In the genomic region with DNA sequence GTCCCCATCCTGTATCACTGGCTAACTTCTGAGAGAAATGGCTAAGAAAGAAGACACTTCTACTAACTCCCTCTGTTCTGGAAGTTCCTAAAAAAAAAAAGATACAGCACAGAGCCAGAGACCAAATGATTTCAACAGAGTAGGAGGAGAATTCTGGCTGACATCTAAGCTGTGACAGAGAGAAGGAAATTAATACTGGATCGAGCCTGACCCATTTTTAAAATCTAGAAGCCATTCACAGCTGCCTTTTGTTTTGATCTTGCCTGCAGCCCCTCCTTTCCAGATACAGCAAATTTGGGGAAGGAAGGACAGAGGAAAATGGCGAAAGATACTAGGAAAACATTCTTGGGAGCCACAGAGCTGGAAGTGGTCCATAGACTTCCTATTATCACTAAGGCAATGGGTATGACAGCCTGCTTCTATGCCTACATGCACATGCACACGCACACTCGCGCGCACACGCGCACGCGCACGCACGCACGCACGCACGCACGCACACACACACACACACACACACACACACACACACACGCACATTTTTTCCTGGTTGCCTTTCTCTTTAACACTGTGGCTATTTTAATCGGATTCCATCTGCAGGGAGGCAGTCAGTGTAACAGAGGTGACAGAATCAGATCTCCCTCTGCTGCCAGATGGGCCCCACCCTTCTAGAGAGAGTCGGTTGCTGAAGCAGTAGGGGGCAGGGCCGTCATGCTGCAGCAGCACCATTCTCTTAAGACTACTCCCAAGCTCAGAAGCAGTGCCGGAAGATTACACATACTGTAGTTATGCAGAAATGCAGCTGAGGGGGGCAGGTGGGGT, we compare ENCODE assay signal across 8 mouse cellular contexts. TPM values are rescaled to one million over a fixed set of nuclear protein-coding genes. Genes with fewer than 3 reads are reported as not detected.
DNase-seq lines count a peak whose midpoint lies in the region; ATAC-seq lines count a peak whose summit lies in the region.

No protein-coding gene starts in this region.

- peaks cover 56% of the 10 kb centered on the region for H3K4me1 ChIP-seq in brown adipose tissue, adult 24 weeks (ENCODE audit: control insufficient read depth, insufficient read depth, insufficient read length, low read length)
- H3K4me1 ChIP-seq in hindbrain, embryonic 10.5 days (replicated peaks): peaks cover 85% of the 10 kb centered on the region
- peaks cover 56% of the 10 kb centered on the region for H3K4me1 ChIP-seq in stomach, embryonic 14.5 days (ENCODE audit: control insufficient read depth, insufficient read depth, low read length)

- peak overlapping the region; percentile 81 for H3K27ac ChIP-seq in brown adipose tissue, adult 24 weeks (replicated peaks; ENCODE audit: low read depth, low read length)
- peak overlapping the region; percentile 80 for H3K27ac ChIP-seq in hindbrain, embryonic 10.5 days
- peak overlapping the region; percentile 39; the same call in 1 of the 2 replicates for H3K27ac ChIP-seq in stomach, embryonic 14.5 days (ENCODE audit: low read length)

- DNase-seq in adrenal gland, adult 2 months: peak; percentile 63
- DNase-seq in adrenal gland, adult 8-10 months: no peak
- DNase-seq in hindbrain, embryonic 10.5 days (ENCODE audit: low spot score): no peak
- DNase-seq in left cerebral cortex, postnatal 14 days (ENCODE audit: low spot score in 2 of 2): peak; percentile 75 to 89

- WGBS in hindbrain, embryonic 10.5 days: 67% methylated on average over 21 of the region's 21 CpGs
- 58% methylated on average over 21 of the region's 21 CpGs for WGBS in stomach, embryonic 14.5 days

- H3K9me3 ChIP-seq in hindbrain, embryonic 10.5 days: no peaks in the 10 kb centered on the region
- H3K9me3 ChIP-seq in stomach, embryonic 14.5 days (ENCODE audit: control insufficient read depth, low read depth, low read length): no peaks in the 10 kb centered on the region

- H3K36me3 ChIP-seq in hindbrain, embryonic 10.5 days: peaks cover 9% of the 10 kb centered on the region
- H3K36me3 ChIP-seq in stomach, embryonic 14.5 days (ENCODE audit: control insufficient read depth, insufficient read depth, low read length): no peaks in the 10 kb centered on the region

- peaks cover 9% of the 10 kb centered on the region; the same call in 1 of the 2 replicates for H3K27me3 ChIP-seq in hindbrain, embryonic 10.5 days (ENCODE audit: insufficient read depth, poor library complexity, severe bottlenecking)
- H3K27me3 ChIP-seq in stomach, embryonic 14.5 days (ENCODE audit: control insufficient read depth, insufficient read depth, low read length): no peaks in the 10 kb centered on the region

- peak overlapping the region; percentile 86 for H3K4me3 ChIP-seq in brown adipose tissue, adult 24 weeks (ENCODE audit: insufficient read depth, low read depth, low read length)
- H3K4me3 ChIP-seq in hindbrain, embryonic 10.5 days: peak overlapping the region; percentile 95
- peak overlapping the region; percentile 17 for H3K4me3 ChIP-seq in stomach, embryonic 14.5 days (ENCODE audit: low read depth, low read length)

- H3K9ac ChIP-seq in stomach, embryonic 14.5 days (replicated peaks; ENCODE audit: low read depth, low read length): no peak overlapping the region

- ATAC-seq in frontal cortex, adult (ENCODE audit: low TSS enrichment): peak; percentile 21
- peak; percentile 55 for ATAC-seq in megakaryocyte progenitor cell, adult 5-6 weeks (replicated peaks; ENCODE audit: poor library complexity)
- ATAC-seq in stomach, embryonic 14.5 days (ENCODE audit: insufficient number of reproducible peaks, insufficient read depth, low FRiP score, low read depth): peak; percentile 21; the same call in 1 of the 2 replicates

- intact Hi-C loops in left cerebral cortex, postnatal 14 days (cut with DNase I): loop anchor here (5.0 to 10.0 kb wide), 3 partner anchors 39 to 246 kb away; no protein-coding TSS in a partner anchor

- H3K4me2 ChIP-seq in stomach, embryonic 14.5 days (replicated peaks; ENCODE audit: low read depth, low read length): peak overlapping the region; percentile 91

RNA-seq across cellular contexts. Expression of gene Cry2, which starts 2.9 kb away (rescaled TPM):
- total RNA-seq in adrenal gland, adult 2 months (2021): 10 to 100 TPM; 32.9 to 45.1 TPM
- 27.6 and 53.8 TPM in 2 replicates for polyA plus RNA-seq in adrenal gland, adult 2 months (2012; rRNA removed)
- total RNA-seq in adrenal gland, adult 8-10 months (2022): 10 to 100 TPM; 44.0 to 57.9 (median 47.5) TPM
- 11.7 and 14.6 TPM in 2 replicates for polyA plus RNA-seq in brown adipose tissue, adult 24 weeks (2012; ENCODE audit: insufficient read depth, insufficient read length, missing spikeins)
- 26.0 and 31.7 TPM in 2 replicates for polyA plus RNA-seq in hindbrain, embryonic 10.5 days (2016; fragmentation: Nextera tagmentation; extraction: Ambion mirVana)
- total RNA-seq in left cerebral cortex, postnatal 14 days (2021): 100 to 1,000 TPM; 109 to 116 TPM
- 9.0 and 10.1 TPM in 2 replicates for total RNA-seq in megakaryocyte progenitor cell, adult 5-6 weeks (2015)
- total RNA-seq in megakaryocyte progenitor cell, adult 5-6 weeks (2017): 7.4 and 10.9 TPM in 2 replicates
- 24.2 and 25.7 TPM in 2 replicates for polyA plus RNA-seq in stomach, embryonic 14.5 days (2014; fragmentation: Nextera tagmentation; extraction: Ambion mirVana)

RNA-seq across cellular contexts. Expression of gene Slc35c1, which starts 29.4 kb away (rescaled TPM):
- total RNA-seq in adrenal gland, adult 2 months (2021): 10 to 100 TPM; 14.3 to 23.2 TPM
- polyA plus RNA-seq in adrenal gland, adult 2 months (2012; rRNA removed): 50.9 and 98.4 TPM in 2 replicates
- total RNA-seq in adrenal gland, adult 8-10 months (2022): 10 to 100 TPM; 15.7 to 24.0 (median 19.6) TPM
- 2.9 and 5.5 TPM in 2 replicates for polyA plus RNA-seq in brown adipose tissue, adult 24 weeks (2012; ENCODE audit: insufficient read depth, insufficient read length, missing spikeins)
- 13.8 and 14.0 TPM in 2 replicates for polyA plus RNA-seq in hindbrain, embryonic 10.5 days (2016; fragmentation: Nextera tagmentation; extraction: Ambion mirVana)
- 10 to 100 TPM; 20.5 to 22.1 TPM for total RNA-seq in left cerebral cortex, postnatal 14 days (2021)
- total RNA-seq in megakaryocyte progenitor cell, adult 5-6 weeks (2015): 62.3 and 76.4 TPM in 2 replicates
- 16.5 and 19.3 TPM in 2 replicates for total RNA-seq in megakaryocyte progenitor cell, adult 5-6 weeks (2017)
- 19.2 and 21.7 TPM in 2 replicates for polyA plus RNA-seq in stomach, embryonic 14.5 days (2014; fragmentation: Nextera tagmentation; extraction: Ambion mirVana)

RNA-seq across cellular contexts. Expression of gene Mapk8ip1, which starts 29.9 kb away (rescaled TPM):
- 10 to 100 TPM; 30.2 to 34.9 TPM for total RNA-seq in adrenal gland, adult 2 months (2021)
- polyA plus RNA-seq in adrenal gland, adult 2 months (2012; rRNA removed): 60.9 and 67.1 TPM in 2 replicates
- total RNA-seq in adrenal gland, adult 8-10 months (2022): 10 to 100 TPM; 34.6 to 43.3 (median 38.7) TPM
- 9.4 and 9.6 TPM in 2 replicates for polyA plus RNA-seq in brown adipose tissue, adult 24 weeks (2012; ENCODE audit: insufficient read depth, insufficient read length, missing spikeins)
- polyA plus RNA-seq in hindbrain, embryonic 10.5 days (2016; fragmentation: Nextera tagmentation; extraction: Ambion mirVana): 55.0 and 75.5 TPM in 2 replicates
- 100 to 1,000 TPM; 392 to 397 TPM for total RNA-seq in left cerebral cortex, postnatal 14 days (2021)
- not detected in 2 replicates for total RNA-seq in megakaryocyte progenitor cell, adult 5-6 weeks (2015)
- total RNA-seq in megakaryocyte progenitor cell, adult 5-6 weeks (2017): 0.07 TPM in 1 of 2 replicates, not detected in the other
- 11.3 and 12.7 TPM in 2 replicates for polyA plus RNA-seq in stomach, embryonic 14.5 days (2014; fragmentation: Nextera tagmentation; extraction: Ambion mirVana)

RNA-seq across cellular contexts. Expression of gene 1700029I15Rik, which starts 48.6 kb away (rescaled TPM):
- total RNA-seq in adrenal gland, adult 2 months (2021): 10 to 100 TPM in 1 of 2 experiments, 1 to 10 TPM in 1; 4.9 to 14.6 TPM
- 10.5 and 15.0 TPM in 2 replicates for polyA plus RNA-seq in adrenal gland, adult 2 months (2012; rRNA removed)
- 10 to 100 TPM in 2 of 4 experiments, 1 to 10 TPM in 2; 8.0 to 18.6 (median 10.3) TPM for total RNA-seq in adrenal gland, adult 8-10 months (2022)
- 3.3 and 4.1 TPM in 2 replicates for polyA plus RNA-seq in brown adipose tissue, adult 24 weeks (2012; ENCODE audit: insufficient read depth, insufficient read length, missing spikeins)
- polyA plus RNA-seq in hindbrain, embryonic 10.5 days (2016; fragmentation: Nextera tagmentation; extraction: Ambion mirVana): 3.3 and 4.3 TPM in 2 replicates
- 1 to 10 TPM; 2.9 to 4.0 TPM for total RNA-seq in left cerebral cortex, postnatal 14 days (2021)
- 1.6 and 2.1 TPM in 2 replicates for total RNA-seq in megakaryocyte progenitor cell, adult 5-6 weeks (2015)
- total RNA-seq in megakaryocyte progenitor cell, adult 5-6 weeks (2017): 1.3 and 2.5 TPM in 2 replicates
- 1.4 and 2.6 TPM in 2 replicates for polyA plus RNA-seq in stomach, embryonic 14.5 days (2014; fragmentation: Nextera tagmentation; extraction: Ambion mirVana)

RNA-seq across cellular contexts. Expression of gene Large2, which starts 56.3 kb away (rescaled TPM):
- 1 to 10 TPM in 1 of 2 experiments, under 1 TPM in 1; 0.45 to 1.4 TPM for total RNA-seq in adrenal gland, adult 2 months (2021)
- polyA plus RNA-seq in adrenal gland, adult 2 months (2012; rRNA removed): 1.3 and 2.2 TPM in 2 replicates
- total RNA-seq in adrenal gland, adult 8-10 months (2022): 1 to 10 TPM in 3 of 4 experiments, under 1 TPM in 1; 0.40 to 4.6 (median 2.1) TPM
- polyA plus RNA-seq in brown adipose tissue, adult 24 weeks (2012; ENCODE audit: insufficient read depth, insufficient read length, missing spikeins): 1.9 TPM in 1 of 2 replicates, not detected in the other
- polyA plus RNA-seq in hindbrain, embryonic 10.5 days (2016; fragmentation: Nextera tagmentation; extraction: Ambion mirVana): 7.8 and 12.5 TPM in 2 replicates
- under 1 TPM; 0.42 to 0.77 TPM for total RNA-seq in left cerebral cortex, postnatal 14 days (2021)
- 0.32 and 0.69 TPM in 2 replicates for total RNA-seq in megakaryocyte progenitor cell, adult 5-6 weeks (2015)
- total RNA-seq in megakaryocyte progenitor cell, adult 5-6 weeks (2017): 0.47 TPM in 1 of 2 replicates, not detected in the other
- polyA plus RNA-seq in stomach, embryonic 14.5 days (2014; fragmentation: Nextera tagmentation; extraction: Ambion mirVana): 14.8 and 14.9 TPM in 2 replicates

Comparison
In these comparisons a context has a peak if more than half of its experiments do, and no peak if none do; other contexts are left out.
1. DNase-seq: peak in adrenal gland, adult 2 months (single experiment) and left cerebral cortex, postnatal 14 days (2 of 2); none in adrenal gland, adult 8-10 months (single experiment) and hindbrain, embryonic 10.5 days (single experiment).
2. H3K4me3 ChIP-seq: peak in every context shown above with its lines; median percentile 95 in hindbrain, embryonic 10.5 days; 86 in brown adipose tissue, adult 24 weeks; 17 in stomach, embryonic 14.5 days.
3. RNA of gene Mapk8ip1, which starts 29.9 kb away (total RNA-seq): 392 to 397 TPM in left cerebral cortex, postnatal 14 days, 34.6 to 43.3 TPM in adrenal gland, adult 8-10 months and 30.2 to 34.9 TPM in adrenal gland, adult 2 months; 0.07 TPM in megakaryocyte progenitor cell, adult 5-6 weeks; every median in the first group is over 10 times any median in the second.
4. Peak in every context shown above with its lines, with median percentiles within 50 percentile points of each other: H3K27ac ChIP-seq and ATAC-seq.